Comparison of ENCODE assay signal across 8 mouse cellular contexts in the genomic region with DNA sequence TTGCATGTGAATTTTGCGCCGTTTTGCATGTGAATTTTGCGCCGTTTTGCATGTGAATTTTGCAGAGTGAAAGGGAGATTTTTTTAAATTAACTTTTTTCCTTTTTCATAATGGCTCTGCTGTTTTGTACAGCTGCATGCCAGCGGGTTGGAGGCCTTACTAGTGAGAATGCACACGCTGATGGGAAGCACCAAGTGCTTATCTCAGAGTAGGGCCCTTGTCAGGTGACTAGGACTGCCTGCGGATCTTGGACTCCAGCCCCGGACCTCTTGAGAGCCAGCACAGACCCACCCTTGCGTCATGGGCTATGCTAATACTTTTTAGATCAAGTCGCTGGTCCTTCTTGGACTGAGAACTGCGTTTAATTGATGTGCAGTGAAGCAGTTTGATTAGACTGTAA. TPM values are rescaled to one million over a fixed set of nuclear protein-coding genes. Genes with fewer than 3 reads are reported as not detected.
DNase-seq lines count a peak whose midpoint lies in the region; ATAC-seq and TF ChIP-seq lines count a peak whose summit lies in the region.

No protein-coding gene starts in this region.

- H3K4me3 ChIP-seq in left cerebral cortex, adult 2 months = peak overlapping the region; percentile 95
- H3K4me3 ChIP-seq in hindbrain, embryonic 11.5 days (ENCODE audit: low read depth, low read length) = peak overlapping the region; percentile 59
- peak overlapping the region; percentile 73 for H3K4me3 ChIP-seq in limb, embryonic 11.5 days (ENCODE audit: low read depth, low read length)
- peak overlapping the region; percentile 87 for H3K4me3 ChIP-seq in midbrain, embryonic 10.5 days

- DNase-seq in left cerebral cortex, adult 2 months (ENCODE audit: extremely low spot score in 1 of 2, low spot score in 2 of 2) = no peak
- DNase-seq in left cerebral cortex, adult 8-10 months (ENCODE audit: low spot score in 2 of 2) = no peak
- peak; percentile 54 for DNase-seq in adrenal gland, postnatal 14 days
- DNase-seq in hindbrain, embryonic 11.5 days (ENCODE audit: low spot score) = peak; percentile 32
- DNase-seq in limb, embryonic 11.5 days (ENCODE audit: low spot score) = no peak
- DNase-seq in midbrain, embryonic 10.5 days (ENCODE audit: low spot score) = peak; percentile 34
- peak; percentile 21 for DNase-seq in thymus, postnatal 4 days

- peak overlapping the region; percentile 75 for H3K9ac ChIP-seq in hindbrain, embryonic 11.5 days (ENCODE audit: low read depth, low read length)
- peak overlapping the region; percentile 74; the same call in 1 of the 2 replicates for H3K9ac ChIP-seq in limb, embryonic 11.5 days (ENCODE audit: low read length)

- H3K4me1 ChIP-seq in hindbrain, embryonic 11.5 days (replicated peaks; ENCODE audit: control insufficient read depth, insufficient read depth, low read length) = no peaks in the 10 kb centered on the region
- H3K4me1 ChIP-seq in limb, embryonic 11.5 days (ENCODE audit: control insufficient read depth, insufficient read depth, low read length) = peaks cover 6% of the 10 kb centered on the region
- H3K4me1 ChIP-seq in midbrain, embryonic 10.5 days = peaks cover 18% of the 10 kb centered on the region

- peak overlapping the region; percentile 92 for H3K27ac ChIP-seq in left cerebral cortex, adult 2 months
- no peak overlapping the region for H3K27ac ChIP-seq in hindbrain, embryonic 11.5 days (ENCODE audit: low read depth, low read length)
- no peak overlapping the region for H3K27ac ChIP-seq in limb, embryonic 11.5 days (replicated peaks; ENCODE audit: low read depth, low read length)
- H3K27ac ChIP-seq in midbrain, embryonic 10.5 days (replicated peaks) = peak overlapping the region; percentile 91; the same call in 1 of the 2 replicates

- no peaks in the 10 kb centered on the region for H3K27me3 ChIP-seq in hindbrain, embryonic 11.5 days (ENCODE audit: control insufficient read depth, insufficient read depth, low read length)
- H3K27me3 ChIP-seq in limb, embryonic 11.5 days (ENCODE audit: control insufficient read depth, insufficient read depth, low read length) = no peaks in the 10 kb centered on the region
- peaks cover 11% of the 10 kb centered on the region for H3K27me3 ChIP-seq in midbrain, embryonic 10.5 days (ENCODE audit: low read depth, poor library complexity, severe bottlenecking)

- peak overlapping the region; percentile 92 for H3K4me2 ChIP-seq in hindbrain, embryonic 11.5 days (replicated peaks; ENCODE audit: low read depth, low read length)
- peak overlapping the region; percentile 86 for H3K4me2 ChIP-seq in limb, embryonic 11.5 days (ENCODE audit: low read depth, severe bottlenecking)

- WGBS in hindbrain, embryonic 11.5 days = 1% methylated on average over 11 of the region's 11 CpGs
- WGBS in limb, embryonic 11.5 days = 3% methylated on average over 11 of the region's 11 CpGs
- under 1% methylated on average over 11 of the region's 11 CpGs for WGBS in midbrain, embryonic 10.5 days

- no peak for TF ChIP-seq CTCF in left cerebral cortex, adult 2 months (IDR thresholded peaks at IDR 0.05)

- H3K36me3 ChIP-seq in hindbrain, embryonic 11.5 days (ENCODE audit: control insufficient read depth, insufficient read depth, low read length) = no peaks in the 10 kb centered on the region
- H3K36me3 ChIP-seq in limb, embryonic 11.5 days (ENCODE audit: control insufficient read depth, insufficient read depth, low read length) = no peaks in the 10 kb centered on the region
- H3K36me3 ChIP-seq in midbrain, embryonic 10.5 days = no peaks in the 10 kb centered on the region

- intact Hi-C loops in left cerebral cortex, adult 2 months (cut with DNase I) = no loop called here

- no peaks in the 10 kb centered on the region for H3K9me3 ChIP-seq in hindbrain, embryonic 11.5 days (ENCODE audit: control insufficient read depth, low read length)
- H3K9me3 ChIP-seq in limb, embryonic 11.5 days (ENCODE audit: control insufficient read depth, low read length) = no peaks in the 10 kb centered on the region
- no peaks in the 10 kb centered on the region for H3K9me3 ChIP-seq in midbrain, embryonic 10.5 days (replicated peaks)

- peak; percentile 76 for ATAC-seq in erythroid progenitor cell, adult 5-6 weeks (replicated peaks; ENCODE audit: low FRiP score, poor library complexity, severe bottlenecking)
- ATAC-seq in hindbrain, embryonic 11.5 days (ENCODE audit: low FRiP score) = 0 out of 2 replicates have a peak, but pooled peaks have one; percentile 34
- no peak for ATAC-seq in limb, embryonic 11.5 days (ENCODE audit: insufficient number of reproducible peaks, low FRiP score, low TSS enrichment, low read depth)

RNA-seq across cellular contexts. Expression of a gene that starts 1.1 kb away (rescaled TPM):
- 10 to 100 TPM; 66.9 to 73.3 TPM for total RNA-seq in left cerebral cortex, adult 2 months (2021)
- total RNA-seq in left cerebral cortex, adult 8-10 months (2022) = 10 to 100 TPM; 61.9 to 69.7 (median 63.8) TPM
- 25.0 and 26.1 TPM in 2 replicates for total RNA-seq in adrenal gland, postnatal 14 days (2021)
- 10.1 TPM in 2 replicates for total RNA-seq in erythroid progenitor cell, adult 5-6 weeks (2015; ENCODE audit: low replicate concordance)
- 5.9 and 11.0 TPM in 2 replicates for total RNA-seq in erythroid progenitor cell, adult 5-6 weeks (2017; ENCODE audit: low replicate concordance)
- 9.7 and 11.1 TPM in 2 replicates for polyA plus RNA-seq in hindbrain, embryonic 11.5 days (2014; fragmentation: Nextera tagmentation; extraction: Ambion mirVana)
- polyA plus RNA-seq in limb, embryonic 11.5 days (2014; fragmentation: Nextera tagmentation; extraction: Ambion mirVana) = 7.4 and 7.5 TPM in 2 replicates
- 6.7 and 7.9 TPM in 2 replicates for polyA plus RNA-seq in midbrain, embryonic 10.5 days (2016; fragmentation: Nextera tagmentation; extraction: Ambion mirVana)

RNA-seq across cellular contexts. Expression of a gene that starts 1.1 kb away (rescaled TPM):
- total RNA-seq in left cerebral cortex, adult 2 months (2021) = 1 to 10 TPM; 1.1 to 1.2 TPM
- total RNA-seq in left cerebral cortex, adult 8-10 months (2022) = 1 to 10 TPM in 1 of 4 experiments, under 1 TPM in 3; 0.65 to 1.9 (median 0.81) TPM
- 6.0 and 7.8 TPM in 2 replicates for total RNA-seq in adrenal gland, postnatal 14 days (2021)
- total RNA-seq in erythroid progenitor cell, adult 5-6 weeks (2015; ENCODE audit: low replicate concordance) = 8.3 and 10.9 TPM in 2 replicates
- 4.1 and 5.9 TPM in 2 replicates for total RNA-seq in erythroid progenitor cell, adult 5-6 weeks (2017; ENCODE audit: low replicate concordance)
- 0.59 and 1.0 TPM in 2 replicates for polyA plus RNA-seq in hindbrain, embryonic 11.5 days (2014; fragmentation: Nextera tagmentation; extraction: Ambion mirVana)
- polyA plus RNA-seq in limb, embryonic 11.5 days (2014; fragmentation: Nextera tagmentation; extraction: Ambion mirVana) = 0.41 and 0.48 TPM in 2 replicates
- polyA plus RNA-seq in midbrain, embryonic 10.5 days (2016; fragmentation: Nextera tagmentation; extraction: Ambion mirVana) = 0.28 and 0.43 TPM in 2 replicates

Comparison
In these comparisons a context has a peak if more than half of its experiments do, and no peak if none do; other contexts are left out.
1. DNase-seq: peak in adrenal gland, postnatal 14 days (single experiment), hindbrain, embryonic 11.5 days (single experiment), midbrain, embryonic 10.5 days (single experiment) and thymus, postnatal 4 days (single experiment); none in left cerebral cortex, adult 2 months (0 of 2), left cerebral cortex, adult 8-10 months (0 of 2) and limb, embryonic 11.5 days (single experiment).
2. H3K27ac ChIP-seq: peak in left cerebral cortex, adult 2 months (single experiment) and midbrain, embryonic 10.5 days (single experiment); none in hindbrain, embryonic 11.5 days (single experiment) and limb, embryonic 11.5 days (single experiment).
3. Peak in every context shown above with its lines, with median percentiles within 50 percentile points of each other: H3K4me3 ChIP-seq.